8 mouse cellular contexts compared by ENCODE assay signal in the genomic region with DNA sequence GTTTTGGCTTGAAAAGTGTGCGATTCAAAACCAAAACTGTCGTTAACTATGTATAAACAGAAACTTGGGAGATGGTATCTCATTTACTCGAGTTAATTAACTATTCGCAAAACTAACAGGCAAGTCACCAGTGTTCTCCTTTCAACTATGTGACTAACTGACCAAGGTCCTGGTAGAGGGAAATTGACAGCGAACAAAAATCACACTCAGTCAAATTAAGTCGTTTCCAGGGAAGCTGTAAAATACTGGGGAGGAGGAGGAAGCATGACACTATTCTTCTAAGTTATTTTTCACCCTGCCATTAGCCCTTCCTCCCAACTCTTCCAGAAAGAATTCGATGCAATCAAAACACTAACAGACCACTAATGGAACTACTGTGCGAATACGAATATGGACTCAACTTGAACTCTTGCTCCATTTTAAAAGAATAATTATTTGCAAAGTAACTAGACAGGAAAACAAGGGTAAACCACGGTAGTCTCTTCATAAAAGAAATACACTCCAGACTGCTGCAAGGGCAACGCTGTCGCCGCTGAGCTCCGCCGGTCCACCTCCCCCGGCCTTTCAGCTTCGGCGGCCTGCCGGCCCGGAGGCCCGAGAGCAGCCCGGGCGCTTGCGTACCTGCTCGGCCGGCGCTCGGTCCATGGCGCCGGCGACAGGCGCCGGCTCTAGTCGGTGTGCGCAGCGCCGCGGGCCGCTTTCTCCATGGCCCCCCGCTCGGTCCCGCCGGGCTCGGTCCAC. TPM values are rescaled to one million over a fixed set of nuclear protein-coding genes. Genes with fewer than 3 reads are reported as not detected.
DNase-seq lines count a peak whose midpoint lies in the region; ATAC-seq and TF ChIP-seq lines count a peak whose summit lies in the region.

No protein-coding gene starts in this region.

- peaks cover 6% of the 10 kb centered on the region for H3K4me1 ChIP-seq in hindbrain, postnatal 0 days (ENCODE audit: insufficient read depth, low read length)
- peaks cover 21% of the 10 kb centered on the region for H3K4me1 ChIP-seq in neural tube, embryonic 12.5 days

- no peak for DNase-seq in left cerebral cortex, adult 2 months (ENCODE audit: extremely low spot score in 1 of 2, low spot score in 2 of 2)
- DNase-seq in left cerebral cortex, postnatal 4 days: no peak
- peak; percentile 13 for DNase-seq in c-Kit-negative CD71-positive TER-119-positive erythroid progenitor cells, embryonic 14.5 days (ENCODE audit: low read depth, low spot score)
- no peak for DNase-seq in hindbrain, postnatal 0 days (ENCODE audit: low spot score)
- no peak for DNase-seq in urinary bladder, postnatal 25 days (ENCODE audit: low spot score)
- DNase-seq in urinary bladder, postnatal 36 days (ENCODE audit: low spot score in 2 of 2): no peak
- DNase-seq in urinary bladder, adult 2 months (ENCODE audit: low spot score): no peak

- no peaks in the 10 kb centered on the region for H3K9me3 ChIP-seq in hindbrain, postnatal 0 days (ENCODE audit: low read length)
- no peaks in the 10 kb centered on the region for H3K9me3 ChIP-seq in neural tube, embryonic 12.5 days

- peak overlapping the region; percentile 79 for H3K4me2 ChIP-seq in hindbrain, postnatal 0 days (ENCODE audit: low read depth, low read length)
- peak overlapping the region; percentile 67 for H3K4me2 ChIP-seq in neural tube, embryonic 12.5 days (replicated peaks)

- no peaks in the 10 kb centered on the region for H3K36me3 ChIP-seq in hindbrain, postnatal 0 days (ENCODE audit: insufficient read depth, low read length)
- peaks cover 5% of the 10 kb centered on the region; the same call in 1 of the 2 replicates for H3K36me3 ChIP-seq in neural tube, embryonic 12.5 days

- no peak; the same call in 1 of the 2 replicates for ATAC-seq in hindbrain, postnatal 0 days
- ATAC-seq in neural tube, embryonic 12.5 days (ENCODE audit: low FRiP score, low read depth): peak; percentile 13; the same call in 1 of the 2 replicates

- peak overlapping the region; percentile 77 for H3K27ac ChIP-seq in left cerebral cortex, adult 2 months
- peak overlapping the region; percentile 79 for H3K27ac ChIP-seq in hindbrain, postnatal 0 days
- H3K27ac ChIP-seq in neural tube, embryonic 12.5 days: peak overlapping the region; percentile 70; the same call in 1 of the 2 replicates

- peak overlapping the region; percentile 91 for H3K4me3 ChIP-seq in left cerebral cortex, adult 2 months
- peak overlapping the region; percentile 65 for H3K4me3 ChIP-seq in hindbrain, postnatal 0 days (ENCODE audit: low read length)
- peak overlapping the region; percentile 93 for H3K4me3 ChIP-seq in neural tube, embryonic 12.5 days

- intact Hi-C loops in left cerebral cortex, adult 2 months (cut with DNase I): loop anchor here (2.0 to 10.0 kb wide), 4 partner anchors 27 to 373 kb away; a partner anchor contains a TSS
- intact Hi-C loops in left cerebral cortex, postnatal 4 days (cut with DNase I): no loop called here

- peak overlapping the region; percentile 70 for H3K9ac ChIP-seq in hindbrain, postnatal 0 days (replicated peaks; ENCODE audit: low read length)
- H3K9ac ChIP-seq in neural tube, embryonic 12.5 days: peak overlapping the region; percentile 91

- WGBS in hindbrain, postnatal 0 days: 3% methylated on average over 44 of the region's 44 CpGs
- WGBS in neural tube, embryonic 12.5 days: 4% methylated on average over 44 of the region's 44 CpGs

- no peak for TF ChIP-seq CTCF in left cerebral cortex, adult 2 months (IDR thresholded peaks at IDR 0.05)
- TF ChIP-seq CTCF in hindbrain, postnatal 0 days (IDR thresholded peaks at IDR 0.05; ENCODE audit: low read depth): no peak

- H3K27me3 ChIP-seq in hindbrain, postnatal 0 days (ENCODE audit: insufficient read depth, low read length): no peaks in the 10 kb centered on the region
- H3K27me3 ChIP-seq in neural tube, embryonic 12.5 days (replicated peaks): no peaks in the 10 kb centered on the region

RNA-seq across cellular contexts. Expression of a gene that starts 0.5 kb away (rescaled TPM):
- 100 to 1,000 TPM in 1 of 2 experiments, 10 to 100 TPM in 1; 97.4 to 100 TPM for total RNA-seq in left cerebral cortex, adult 2 months (2021)
- total RNA-seq in left cerebral cortex, postnatal 4 days (2021): 10 to 100 TPM; 79.1 to 79.8 TPM
- 43.5 and 47.4 TPM in 2 replicates for total RNA-seq in hindbrain, postnatal 0 days (2014; rRNA removed)
- polyA plus RNA-seq in hindbrain, postnatal 0 days (2015; fragmentation: Nextera tagmentation; extraction: Ambion mirVana): 26.6 and 27.8 TPM in 2 replicates
- 29.3 and 31.6 TPM in 2 replicates for polyA plus RNA-seq in neural tube, embryonic 12.5 days (2016; fragmentation: Nextera tagmentation; extraction: Ambion mirVana)
- polyA plus RNA-seq in urinary bladder, adult 2 months (2012; rRNA removed): 13.5 and 21.9 TPM in 2 replicates

RNA-seq across cellular contexts. Expression of a gene that starts 58.2 kb away (rescaled TPM):
- total RNA-seq in left cerebral cortex, adult 2 months (2021): 1 to 10 TPM; 4.6 to 5.5 TPM
- total RNA-seq in left cerebral cortex, postnatal 4 days (2021): 1 to 10 TPM; 5.3 to 5.6 TPM
- 9.1 and 11.1 TPM in 2 replicates for total RNA-seq in hindbrain, postnatal 0 days (2014; rRNA removed)
- polyA plus RNA-seq in hindbrain, postnatal 0 days (2015; fragmentation: Nextera tagmentation; extraction: Ambion mirVana): 3.9 and 4.5 TPM in 2 replicates
- polyA plus RNA-seq in neural tube, embryonic 12.5 days (2016; fragmentation: Nextera tagmentation; extraction: Ambion mirVana): 3.7 and 5.2 TPM in 2 replicates
- polyA plus RNA-seq in urinary bladder, adult 2 months (2012; rRNA removed): 0.32 and 0.53 TPM in 2 replicates
